Mouse (Mus musculus) liver, adult 2 months (tissue): Measurements from ENCODE around the gene Ndufa13. TPM values are rescaled to one million over a fixed set of nuclear protein-coding genes. Genes with fewer than 3 reads are reported as not detected.
A peak's percentile ranks its signal among the peaks of the same experiment; 100 is the strongest.

Experiments
- DNase-seq: peaks from one replicate; pipeline ENCODE4 v3.0.0-alpha.2; 2011; ENCODE audit warnings: low read depth, low spot score; ENCODE audit errors: extremely low read depth
- H3K27ac ChIP-seq: fragments of 200-500 bp; replicated peaks from 2 replicates; pipeline ENCODE4 v1.5.1; 2012; ENCODE audit warnings: low read depth, mild to moderate bottlenecking, control low read depth, inconsistent platforms, low read length; ENCODE audit not compliant: insufficient read depth
- H3K27me3 ChIP-seq: fragments of 200-500 bp; 2 replicates; pipeline ENCODE4 v1.6.1; 2012; ENCODE audit warnings: mild to moderate bottlenecking, moderate library complexity, low read length, inconsistent platforms; ENCODE audit not compliant: control insufficient read depth, insufficient read depth
- H3K36me3 ChIP-seq: fragments of 200-500 bp; 2 replicates; pipeline ENCODE4 v1.6.1; 2012; ENCODE audit warnings: low read length, inconsistent platforms; ENCODE audit not compliant: control insufficient read depth, insufficient read depth
- H3K4me1 ChIP-seq: fragments of 200-500 bp; 2 replicates; pipeline ENCODE4 v1.6.1; 2011; ENCODE audit warnings: low read length; ENCODE audit not compliant: control insufficient read depth, insufficient read depth
- H3K4me3 ChIP-seq: fragments of 200-500 bp; 2 replicates; pipeline ENCODE4 v1.5.1; 2011; ENCODE audit warnings: low read depth, mild to moderate bottlenecking, control low read depth, low read length, moderate library complexity; ENCODE audit not compliant: insufficient read depth
- H3K79me2 ChIP-seq: fragments of 200-500 bp; 2 replicates; pipeline ENCODE4 v1.6.1; 2012; ENCODE audit warnings: inconsistent platforms, mild to moderate bottlenecking, low read length, moderate library complexity; ENCODE audit not compliant: control insufficient read depth, insufficient read depth
- H3K9ac ChIP-seq: fragments of 200-500 bp; 2 replicates; pipeline ENCODE4 v1.6.1; 2012; ENCODE audit warnings: low read depth, mild to moderate bottlenecking, control low read depth, inconsistent platforms, low read length
- CTCF ChIP-seq: fragments of 200-500 bp; IDR thresholded peaks from 2 replicates; pipeline ENCODE4 v1.5.1; 2011; ENCODE audit warnings: low read depth, low read length, control low read depth
- POLR2A ChIP-seq: fragments of 200-500 bp; IDR thresholded peaks from 2 replicates; pipeline ENCODE4 v1.6.1; 2011; ENCODE audit warnings: low read length, control low read depth; ENCODE audit not compliant: insufficient read depth; ENCODE audit errors: extremely low read depth
- WGBS: fragments of 180-500 bp; shearing (Covaris S2); methylation state at CpG from one replicate; pipeline ENCODE4 v1.1.7; 2018; 5-methylcytosine and 5-hydroxymethylcytosine counted together
- polyA plus RNA-seq: library from polyadenylated mRNA; depleted of rRNA; stranded (reverse); fragments of >200 nt; gene quantifications from 2 replicates; pipeline ENCODE4 v1.2.3, GENCODE M21; 2012
- total RNA-seq: library from RNA; depleted of rRNA; stranded (reverse); fragments of >200 nt; gene quantifications from 2 replicates; pipeline ENCODE4 v1.2.3, GENCODE M21; 2014

Ndufa13 gene
- total and polyA plus RNA-seq, 2 experiments, result 141 to 221 TPM

GRCm38 (mm10) chr8:69906260-69906659 is 3.9 kb upstream of the Ndufa13 start:
- Histone ChIP-seq H3K27ac (no peak overlapping the region), H3K4me3 (no peak overlapping the region), H3K4me1 (0 out of 2 replicates have a peak, but pooled peaks cover 6% of the 10 kb centered on the region), H3K36me3 (peaks cover 14% of the 10 kb centered on the region), H3K9ac (no peak overlapping the region), H3K79me2 (no peaks in the 10 kb centered on the region), H3K27me3 (no peaks in the 10 kb centered on the region)
- 86% methylated on average over 2 of the region's 2 CpGs for WGBS
- DNase-seq, result no peak
- TF ChIP-seq POLR2A, result no peak

DNA sequence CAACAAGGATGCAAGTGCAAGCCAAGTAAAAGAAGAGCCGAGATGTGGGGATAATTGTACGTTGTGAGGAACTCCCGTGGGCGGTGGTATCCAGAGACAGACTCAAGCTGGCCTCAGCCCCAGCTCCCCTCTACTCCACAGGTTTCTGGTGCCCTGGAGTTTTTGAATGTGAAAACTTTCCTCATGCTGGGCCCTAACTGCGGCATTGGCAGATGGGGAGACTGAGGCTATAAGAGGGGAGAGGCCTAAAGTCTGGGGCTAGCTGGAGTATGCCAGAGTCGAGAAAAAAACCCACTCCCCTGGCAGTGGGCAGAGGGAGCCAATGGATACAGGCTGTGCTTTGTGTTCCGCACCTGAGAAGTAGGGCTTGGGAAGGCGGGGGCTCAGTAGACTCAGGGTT is 1.7 kb upstream of the Ndufa13 start:
- Histone ChIP-seq H3K36me3 (no peaks in the 10 kb centered on the region), H3K79me2 (peaks cover 6% of the 10 kb centered on the region), H3K4me1 (peaks cover 10% of the 10 kb centered on the region; the same call in 1 of the 2 replicates), H3K4me3 (no peak overlapping the region), H3K27ac (no peak overlapping the region), H3K27me3 (no peaks in the 10 kb centered on the region), H3K9ac (no peak overlapping the region)
- TF ChIP-seq CTCF (no peak), POLR2A (no peak)
- WGBS, result 89% methylated on average over 8 of the region's 8 CpGs
- DNase-seq, result no peak

DNA sequence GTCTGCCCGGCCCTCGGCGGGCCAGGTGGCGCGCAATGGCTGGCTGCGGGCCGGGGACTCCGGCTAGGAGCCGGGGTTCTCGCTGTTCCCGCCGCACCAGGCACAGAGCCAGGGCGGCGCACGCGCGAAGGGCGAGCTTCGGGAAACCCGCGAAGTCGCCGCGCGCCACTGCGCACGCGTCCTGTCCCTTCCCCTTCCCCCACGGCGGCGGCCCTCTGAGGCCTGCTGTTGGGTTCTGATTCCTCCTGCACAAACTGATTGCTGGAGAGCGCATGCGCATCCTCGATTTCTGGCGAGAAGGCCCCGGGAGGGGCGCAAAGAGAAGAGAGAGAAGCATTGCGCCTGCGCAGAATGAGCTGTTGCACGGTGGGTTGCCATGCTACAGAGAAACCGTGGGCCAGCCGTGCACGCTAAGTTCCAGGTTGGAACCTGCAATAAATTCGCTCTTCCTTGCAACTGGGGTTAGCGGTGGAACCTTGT is 745 bp upstream of the Ndufa13 start:
- DNase-seq, result peak; percentile 89
- Histone ChIP-seq H3K4me1 (peaks cover 12% of the 10 kb centered on the region), H3K79me2 (peaks cover 9% of the 10 kb centered on the region), H3K27me3 (no peaks in the 10 kb centered on the region), H3K36me3 (no peaks in the 10 kb centered on the region), H3K4me3 (peak overlapping the region; percentile 50), H3K27ac (peak overlapping the region; percentile 49), H3K9ac (peak overlapping the region; percentile 64)
- TF ChIP-seq CTCF (no peak), POLR2A (no peak)
- WGBS, result under 1% methylated on average over 45 of the region's 45 CpGs

- peak overlapping the region; percentile 93 for H3K4me3 ChIP-seq
- no peaks in the 10 kb centered on the region for H3K36me3 ChIP-seq
- TF ChIP-seq POLR2A (peak; percentile 61; the same call in 1 of the 2 replicates), CTCF (peak; percentile 62)
- peaks cover 13% of the 10 kb centered on the region for H3K79me2 ChIP-seq
- peak overlapping the region; percentile 86 for H3K9ac ChIP-seq
- H3K27ac ChIP-seq, result peak overlapping the region; percentile 89
- no peaks in the 10 kb centered on the region for H3K27me3 ChIP-seq
- H3K4me1 ChIP-seq, result peaks cover 25% of the 10 kb centered on the region
- 3% methylated on average over 41 of the region's 41 CpGs for WGBS
- peak; percentile 87 for DNase-seq
Measured at GRCm38 (mm10) chr8:69901484-69902162, 735 bp downstream of the Ndufa13 start.

DNA sequence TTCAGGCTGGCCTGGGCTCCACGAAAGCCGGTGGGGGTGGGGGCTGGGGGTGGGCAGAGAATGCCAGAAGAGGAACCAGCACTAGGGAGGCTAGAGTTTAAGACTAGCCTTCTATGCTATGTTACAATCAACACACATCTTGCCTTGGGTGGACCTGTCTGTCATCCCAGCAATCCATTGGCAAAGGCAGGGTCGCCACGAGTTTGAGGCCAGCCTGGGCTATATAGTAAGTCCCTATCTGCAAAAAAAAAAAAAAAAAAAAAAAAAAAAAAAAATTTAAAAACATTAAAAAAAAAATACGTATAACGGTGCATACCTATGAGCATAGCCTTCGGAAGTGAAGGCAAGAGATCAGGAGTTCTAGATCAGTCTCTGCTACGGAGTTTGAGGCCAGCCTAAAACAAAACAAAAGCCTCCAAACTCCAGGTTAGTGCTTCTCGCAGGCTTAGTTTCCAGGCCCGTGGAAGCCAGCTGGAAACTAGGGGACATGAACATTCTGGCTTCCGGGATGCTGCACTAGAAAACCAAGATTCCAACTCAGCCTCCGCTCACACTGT is 1.4 kb downstream of the Ndufa13 start:
- Histone ChIP-seq H3K27ac (peak overlapping the region; percentile 89), H3K27me3 (no peaks in the 10 kb centered on the region), H3K4me1 (peaks cover 29% of the 10 kb centered on the region), H3K36me3 (no peaks in the 10 kb centered on the region), H3K9ac (peak overlapping the region; percentile 86), H3K4me3 (peak overlapping the region; percentile 93), H3K79me2 (peaks cover 17% of the 10 kb centered on the region)
- no peak for TF ChIP-seq POLR2A
- TF ChIP-seq CTCF, result no peak
- WGBS, result 7% methylated on average over 12 of the region's 12 CpGs
- no peak for DNase-seq

- no peak overlapping the region for H3K9ac ChIP-seq
- no peaks in the 10 kb centered on the region for H3K27me3 ChIP-seq
- WGBS, result 40% methylated on average over 2 of the region's 2 CpGs
- peaks cover 20% of the 10 kb centered on the region for H3K79me2 ChIP-seq
- peak; percentile 70 for DNase-seq
- no peak overlapping the region for H3K27ac ChIP-seq
- H3K36me3 ChIP-seq, result no peaks in the 10 kb centered on the region
- H3K4me1 ChIP-seq, result peaks cover 29% of the 10 kb centered on the region
- TF ChIP-seq CTCF (no peak), POLR2A (no peak)
- no peak overlapping the region for H3K4me3 ChIP-seq
Measured at GRCm38 (mm10) chr8:69899876-69900275, 2.5 kb downstream of the Ndufa13 start.
